Mouse (Mus musculus) c-Kit-negative CD71-positive TER-119-positive erythroid progenitor cells, embryonic 14.5 days (primary cell): ENCODE results near the gene Gpc6.

Source experiments
- DNase-seq: peaks from one replicate; pipeline ENCODE4 v3.0.0-alpha.2; 2013; ENCODE audit warnings: low read depth, low spot score

Gpc6 gene

DNA sequence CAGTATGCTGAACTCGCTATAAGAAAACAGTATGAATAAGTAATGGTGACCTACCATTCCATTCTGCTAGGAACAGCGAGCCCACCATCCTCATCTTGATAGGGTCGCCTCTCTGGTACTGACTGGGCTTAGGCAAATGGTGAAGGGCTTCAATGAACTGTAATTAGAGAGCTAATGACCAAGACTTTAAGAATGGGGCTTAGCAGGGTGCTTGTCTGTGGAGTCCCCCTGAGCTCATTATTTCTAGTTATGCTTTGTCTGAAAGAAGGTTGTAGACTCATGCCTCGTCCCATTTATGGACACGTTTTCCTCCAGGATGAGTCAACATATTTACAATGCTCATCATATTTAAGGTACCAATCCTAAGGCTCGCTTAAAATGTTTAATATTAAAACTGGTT lies 313.1 kb downstream of the Gpc6 start:
- no peak for DNase-seq

DNA sequence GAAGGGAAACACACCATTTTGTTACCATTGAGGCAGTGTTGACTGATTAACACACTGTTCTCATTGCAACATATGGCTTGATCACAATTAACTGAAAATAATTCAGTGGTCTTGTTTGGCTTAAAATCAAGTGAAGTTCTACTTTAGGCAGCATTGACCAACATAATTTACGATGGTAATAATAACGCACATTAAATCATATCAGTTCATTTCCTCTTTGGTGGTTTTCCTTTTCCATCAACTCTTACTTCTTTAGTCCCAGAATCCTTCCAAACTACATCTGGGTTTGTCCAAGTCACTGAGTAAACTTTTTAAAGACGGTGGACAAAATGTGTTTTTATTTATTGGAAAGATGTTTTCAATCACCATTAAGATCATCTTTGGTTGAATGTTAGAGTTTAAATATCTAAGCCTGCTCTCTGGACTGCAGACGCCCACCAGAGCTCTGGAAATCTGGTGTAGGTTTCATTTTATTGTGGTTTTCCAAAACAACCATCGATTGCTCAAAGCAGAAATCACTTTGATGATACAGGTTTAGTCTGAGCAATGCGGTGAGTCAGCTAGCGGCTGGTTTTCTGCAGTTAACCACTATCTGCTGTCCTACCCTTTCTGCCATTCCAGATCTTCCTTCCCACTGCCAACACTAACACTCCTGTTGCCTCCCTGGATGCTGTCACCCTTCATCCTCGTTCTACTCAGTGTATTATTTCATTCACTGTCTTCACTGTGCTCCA lies 314.7 kb downstream of the Gpc6 start:
- no peak for DNase-seq

DNA sequence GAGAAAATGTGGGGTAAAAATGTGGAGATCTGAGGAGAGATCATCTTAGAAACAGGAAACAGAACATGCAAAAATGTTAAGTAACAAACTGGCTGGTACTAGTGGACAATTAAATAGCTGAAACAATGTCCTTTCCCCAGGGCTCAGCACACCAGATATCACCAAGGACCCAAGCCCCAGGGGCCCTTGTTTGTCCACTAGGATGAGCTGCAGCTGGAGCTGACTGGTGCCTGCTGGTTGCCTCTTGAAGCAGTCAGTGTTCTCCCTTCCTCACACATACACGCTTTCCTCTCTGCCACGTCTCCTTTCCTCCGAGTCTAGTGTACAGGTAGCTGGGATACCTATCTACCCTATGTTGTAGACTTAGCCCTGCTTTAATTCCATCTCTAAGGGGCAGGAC lies 320.5 kb downstream of the Gpc6 start:
- DNase-seq, result no peak

DNA sequence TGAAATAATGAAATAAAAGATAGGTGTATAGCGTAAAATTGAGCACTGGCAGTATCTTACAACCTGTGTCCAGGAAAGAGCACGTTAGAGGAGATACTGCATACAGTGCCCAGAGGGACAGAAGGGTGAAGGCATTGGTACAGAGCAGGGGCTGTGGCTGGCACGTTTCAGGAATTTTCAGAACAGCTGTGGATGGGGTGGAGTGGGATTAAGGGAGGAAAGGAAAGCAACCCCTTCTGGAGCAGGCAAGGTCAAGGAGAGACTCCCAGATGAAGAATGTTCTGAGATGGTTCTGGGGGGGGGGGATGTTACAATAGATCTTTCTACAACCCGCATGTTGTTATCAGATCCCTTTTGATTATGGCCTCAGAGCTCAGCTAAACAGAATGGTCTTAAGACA lies 331.1 kb downstream of the Gpc6 start:
- DNase-seq, result no peak

DNA sequence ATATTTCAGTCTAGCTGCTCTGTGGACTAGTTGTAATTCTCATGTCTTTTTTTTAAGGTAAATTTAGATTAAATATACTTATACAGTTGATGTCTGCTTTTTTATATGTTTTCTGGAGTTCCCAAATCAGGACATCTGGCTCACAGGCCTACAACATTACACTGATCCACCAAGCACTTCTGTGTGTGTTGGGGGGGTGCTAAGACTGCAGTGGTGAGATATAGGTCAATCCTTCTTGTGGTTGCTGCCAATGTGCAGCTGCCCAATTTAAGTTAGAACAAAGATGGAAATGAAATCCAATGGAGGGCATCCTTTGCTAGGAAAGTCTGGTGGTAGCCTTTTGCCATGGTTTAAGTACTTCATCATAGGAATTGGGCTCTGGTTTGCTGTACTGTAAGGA lies 340.5 kb downstream of the Gpc6 start:
- no peak for DNase-seq

DNA sequence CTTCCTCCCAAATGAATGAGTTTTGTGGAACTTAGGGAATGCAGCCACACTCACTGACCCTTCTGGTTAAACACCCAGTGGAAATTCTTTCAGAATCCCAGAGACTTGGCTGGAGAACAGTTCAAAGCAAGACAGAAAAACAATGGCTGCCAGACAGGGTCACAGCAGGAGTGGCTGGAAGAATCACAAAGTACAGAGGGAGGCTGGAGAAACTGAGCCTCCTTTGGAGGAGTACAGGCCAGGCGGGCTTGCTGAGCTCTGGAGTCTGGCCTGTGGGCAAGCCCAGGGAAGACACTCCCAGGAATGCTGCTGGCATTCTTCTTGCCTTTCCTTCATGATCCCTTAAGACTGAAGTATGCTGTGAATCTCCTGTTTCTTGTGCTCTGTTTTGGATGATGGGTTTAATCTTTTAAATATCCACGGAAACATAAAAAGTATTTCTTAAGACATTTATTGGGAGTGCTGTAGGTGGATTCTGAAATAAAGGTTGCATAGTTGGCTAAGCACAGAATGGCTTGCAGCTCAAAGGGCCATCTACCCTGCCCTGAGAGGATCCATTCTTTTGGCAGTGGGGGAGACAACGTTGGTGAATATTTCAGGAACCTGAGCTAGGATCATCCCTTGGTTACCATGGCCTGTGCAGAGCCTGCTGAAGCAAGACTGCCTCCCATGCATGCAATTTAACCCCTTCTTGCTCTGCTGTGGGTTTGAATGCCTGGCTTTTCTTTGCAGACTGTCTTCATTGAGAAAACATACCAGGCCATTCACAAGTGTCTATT lies 342.9 kb downstream of the Gpc6 start:
- DNase-seq, result no peak

DNA sequence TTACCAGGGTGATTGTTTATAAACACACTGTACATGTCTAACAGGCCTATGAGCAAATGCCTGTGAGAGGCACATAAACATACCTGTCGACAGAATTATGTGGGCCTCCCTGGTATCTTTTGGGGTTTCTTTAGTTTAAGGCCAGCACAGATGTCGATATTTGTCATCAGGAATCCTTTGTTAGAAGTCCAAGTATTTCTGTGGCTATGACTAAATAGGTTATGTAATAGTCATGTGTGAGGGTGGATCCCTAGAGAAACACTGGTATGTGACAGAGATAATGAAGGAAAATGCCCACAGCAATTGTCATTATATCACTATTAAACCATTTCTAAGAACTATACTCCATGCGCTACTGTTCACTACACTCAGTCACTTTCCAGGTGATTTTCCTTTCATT lies 358.5 kb downstream of the Gpc6 start:
- no peak for DNase-seq

DNA sequence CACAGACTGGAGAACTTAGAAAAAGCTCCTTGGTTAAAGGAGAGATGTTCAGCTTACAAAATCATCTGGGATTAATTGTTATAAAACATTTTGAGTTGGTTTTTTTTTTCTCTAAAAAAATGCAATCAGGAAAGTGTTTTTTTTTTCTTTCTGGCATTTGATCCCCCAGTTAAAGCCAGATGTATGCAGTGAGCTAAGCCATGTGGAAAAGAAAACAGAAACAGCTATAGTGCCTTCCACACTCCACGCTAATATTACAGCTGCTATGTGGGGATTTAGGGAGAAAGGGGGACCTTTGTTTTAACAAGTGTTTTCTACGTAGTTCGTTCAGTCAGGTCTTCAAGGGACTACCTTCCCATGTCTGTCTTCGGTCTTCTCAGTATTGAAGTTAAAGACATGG lies 368.6 kb downstream of the Gpc6 start:
- DNase-seq, result no peak

DNA sequence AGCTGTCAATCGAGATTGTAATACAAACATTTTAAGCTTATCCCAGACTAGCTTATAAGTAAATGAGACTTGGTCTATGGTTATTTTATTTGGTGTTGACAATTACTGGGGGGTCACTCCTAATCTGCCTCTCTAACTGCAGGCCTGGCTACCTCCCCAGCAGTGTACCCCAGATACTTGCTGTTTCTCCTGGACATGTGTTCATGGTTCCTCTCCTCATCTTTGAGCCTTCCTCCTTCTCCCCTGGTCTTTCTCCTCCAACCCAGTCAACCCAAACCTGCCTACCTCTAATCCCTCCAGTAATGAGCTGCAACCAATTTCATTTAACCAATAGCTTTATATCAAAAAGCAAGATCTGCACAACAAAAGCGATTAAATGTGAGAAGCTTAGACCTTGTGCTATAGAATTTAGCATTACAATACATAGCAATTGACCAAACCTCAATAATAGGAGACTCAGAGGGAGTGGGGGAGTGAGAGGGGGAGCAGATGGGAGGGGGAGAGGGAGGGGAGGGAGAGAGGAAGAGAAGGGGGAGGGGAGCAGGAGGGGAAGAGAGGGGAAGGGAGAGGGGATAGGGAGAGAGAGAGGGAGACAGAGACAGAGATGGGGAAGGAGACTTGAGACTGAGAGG lies 371.2 kb downstream of the Gpc6 start:
- DNase-seq, result no peak

DNA sequence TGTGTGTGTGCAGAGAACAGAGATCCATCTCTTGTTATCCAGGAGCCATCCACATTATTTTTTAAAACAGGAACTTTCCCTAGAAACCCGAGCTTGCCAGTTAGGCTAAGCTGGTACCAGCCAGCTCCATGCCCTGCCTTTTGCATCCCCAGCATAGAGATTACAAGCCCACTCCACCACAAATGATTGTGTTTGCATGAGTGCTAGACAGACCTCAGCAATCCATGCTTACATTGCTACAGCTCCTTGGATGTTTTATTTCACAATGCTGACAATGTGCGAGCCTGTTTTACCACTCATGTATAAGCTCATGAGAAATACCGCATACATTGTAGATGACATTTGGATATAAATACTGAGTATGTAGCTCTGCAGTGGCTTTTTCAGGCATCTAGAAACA lies 375.9 kb downstream of the Gpc6 start:
- DNase-seq, result no peak

DNA sequence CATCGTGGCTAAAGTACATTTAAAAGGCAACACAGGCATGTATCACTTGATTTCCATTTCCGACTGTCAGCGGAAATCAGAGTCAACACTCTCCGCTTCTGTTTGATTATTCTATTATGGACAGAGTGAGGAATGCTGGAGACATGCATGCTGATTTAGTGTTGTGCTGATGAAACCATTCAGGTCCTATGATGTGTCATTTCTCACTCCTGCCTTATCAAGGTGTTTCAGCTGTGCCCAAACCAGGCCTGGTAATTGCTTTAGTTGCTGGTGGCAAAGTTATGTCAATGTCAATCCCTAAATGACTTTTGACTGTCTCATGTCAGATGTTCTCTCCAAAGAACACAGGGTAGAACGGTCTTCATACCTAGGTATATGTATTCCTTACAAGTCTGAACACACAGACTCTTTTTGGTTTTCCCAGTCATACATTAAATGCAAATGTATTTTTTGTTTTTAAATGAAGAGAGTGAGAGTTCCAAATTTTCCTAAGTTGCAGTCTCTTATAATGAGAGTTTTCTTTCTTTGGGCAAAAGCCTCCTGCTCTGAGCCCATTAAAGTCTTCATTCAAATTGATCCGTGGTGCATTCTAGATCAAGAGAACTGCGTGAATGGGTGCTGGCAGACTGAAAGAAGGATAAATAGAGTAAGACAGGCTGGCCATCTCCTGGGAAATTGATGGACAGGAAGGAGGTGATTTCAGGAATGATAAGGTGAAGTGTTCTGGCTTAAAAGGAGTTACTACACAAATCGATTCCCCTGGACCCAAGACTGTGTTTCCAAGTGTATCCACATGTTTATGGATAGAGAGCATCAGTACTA lies 379.0 kb downstream of the Gpc6 start:
- DNase-seq, result no peak

DNA sequence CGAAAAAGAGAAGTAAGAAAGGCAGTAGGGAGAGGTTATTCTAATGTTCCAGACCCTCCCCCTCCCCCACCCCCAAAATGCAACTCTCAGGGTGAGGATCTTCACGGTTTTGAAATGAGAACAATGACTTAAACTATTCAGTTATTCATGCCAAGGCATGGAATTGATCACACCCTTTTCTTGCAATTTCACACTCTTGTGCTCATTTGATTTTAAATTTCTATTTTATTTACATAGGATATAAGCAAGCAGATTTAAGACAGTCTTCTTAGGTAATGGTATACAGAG lies 379.6 kb downstream of the Gpc6 start:
- DNase-seq, result no peak

DNA sequence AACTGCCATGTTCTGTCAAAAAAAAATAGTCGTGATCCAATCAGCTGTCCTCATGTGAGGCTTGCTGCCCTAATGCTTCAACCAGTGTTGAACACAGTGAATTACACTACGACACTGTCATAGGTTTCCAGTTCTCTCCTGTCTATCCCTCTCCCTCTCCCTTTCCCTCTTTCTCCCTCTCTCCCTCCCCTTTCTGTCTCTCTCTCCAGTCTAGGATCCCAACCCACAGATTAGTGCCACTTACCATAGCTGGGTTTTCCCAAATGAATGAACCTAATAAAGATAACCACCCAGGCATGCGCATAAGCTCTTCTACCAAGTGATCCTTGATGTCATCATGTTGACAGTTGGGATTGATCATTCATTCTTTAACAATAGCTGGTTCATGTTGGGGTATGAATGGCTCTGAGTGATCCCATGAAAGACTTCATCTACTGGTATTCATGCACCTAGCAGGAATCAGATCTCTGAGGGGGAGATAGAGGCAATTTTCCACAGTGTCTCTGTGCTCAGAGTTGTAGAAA lies 384.9 kb downstream of the Gpc6 start:
- no peak for DNase-seq

DNA sequence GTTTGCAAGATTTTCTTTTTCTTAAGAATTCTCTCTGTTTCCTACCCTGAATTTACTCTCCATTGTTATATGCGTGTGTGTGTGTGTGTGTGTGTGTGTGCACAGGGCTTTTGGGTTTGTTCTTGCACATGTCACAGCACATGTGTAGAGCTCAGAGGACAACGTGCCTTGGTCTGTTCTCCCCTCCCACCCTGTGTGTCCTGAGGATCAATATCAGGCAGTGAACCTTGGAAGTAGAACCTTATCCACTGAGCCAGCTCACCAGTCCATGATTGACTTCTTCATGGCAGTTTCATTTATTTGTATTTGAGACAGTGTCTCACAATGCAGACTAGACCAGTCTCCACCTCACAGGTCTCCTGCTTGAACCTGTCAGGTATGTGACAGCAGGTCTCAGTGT lies 399.1 kb downstream of the Gpc6 start:
- DNase-seq, result no peak

DNA sequence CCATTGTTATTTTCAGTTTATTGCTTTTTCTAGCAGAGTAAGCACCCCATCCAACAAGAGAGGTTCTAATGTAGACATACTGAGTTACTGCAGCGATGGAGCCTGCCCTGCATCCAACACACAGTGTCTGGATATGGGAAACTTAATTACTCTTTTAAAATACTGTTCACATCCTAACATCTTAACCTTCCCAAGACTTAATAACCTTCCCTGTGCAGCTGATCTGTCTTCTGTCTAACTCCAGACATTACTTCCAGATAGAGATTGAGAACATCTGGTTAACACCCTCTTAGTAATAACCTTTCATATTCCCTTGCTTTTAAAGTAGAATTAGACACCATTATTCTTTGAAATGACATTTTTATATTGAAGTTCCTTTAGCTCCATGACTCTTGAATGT lies 407.1 kb downstream of the Gpc6 start:
- DNase-seq, result no peak

DNA sequence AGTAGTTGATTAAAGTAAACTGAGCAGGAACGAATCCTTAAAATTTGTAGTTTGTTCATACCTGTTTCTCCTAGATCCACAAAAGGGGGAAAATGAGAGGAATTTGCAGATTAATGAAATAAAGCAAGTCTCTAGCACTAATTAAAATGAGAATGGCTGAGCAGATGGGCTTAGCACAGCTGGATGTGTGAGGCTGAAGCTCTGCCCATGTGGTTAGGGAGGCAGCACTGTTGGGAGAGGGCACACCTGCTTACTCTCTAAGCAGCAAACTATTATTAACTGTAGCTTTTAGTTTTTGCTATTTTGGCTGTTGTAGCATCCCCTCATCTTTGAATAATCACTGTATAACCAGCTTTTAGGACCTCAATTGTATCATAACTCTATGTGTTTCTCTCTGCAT lies 412.2 kb downstream of the Gpc6 start:
- DNase-seq, result no peak

DNA sequence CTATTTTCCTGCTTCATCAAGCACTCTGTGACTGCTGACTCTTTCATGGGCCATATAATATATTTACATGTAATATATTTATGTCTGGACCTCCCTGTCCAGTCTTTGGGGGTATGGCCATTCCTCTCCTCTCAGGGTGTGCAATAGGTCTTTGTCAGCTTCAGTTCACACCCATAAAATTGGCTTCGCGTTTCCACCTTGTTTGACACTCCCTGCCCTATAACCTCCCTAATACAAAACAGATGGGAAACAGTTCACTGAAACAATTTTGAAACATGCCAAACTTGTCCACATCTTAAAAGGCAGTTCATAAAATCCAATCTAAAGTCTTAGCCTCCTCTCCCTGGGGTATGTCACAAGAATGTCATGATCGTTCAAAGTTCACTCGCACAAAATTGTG lies 415.4 kb downstream of the Gpc6 start:
- DNase-seq, result no peak

DNA sequence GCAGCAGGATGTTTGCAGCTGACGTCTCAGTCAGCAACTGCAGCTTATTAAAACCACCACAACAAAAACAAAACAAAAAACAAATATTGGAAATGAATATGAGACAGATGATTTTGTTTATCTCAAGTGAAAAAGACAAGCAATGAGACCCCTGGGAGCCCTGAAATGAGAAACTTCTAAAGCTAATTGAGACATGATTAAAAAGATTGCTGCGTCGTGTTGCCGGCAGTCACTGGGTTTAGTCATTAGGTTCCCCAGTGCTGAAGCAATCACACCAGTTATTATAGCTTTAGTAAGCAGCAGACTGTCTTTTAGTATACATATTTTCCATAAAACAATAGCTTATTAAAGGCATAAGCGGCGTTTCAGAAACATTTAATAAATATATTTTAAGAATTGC lies 419.4 kb downstream of the Gpc6 start:
- no peak for DNase-seq

DNA sequence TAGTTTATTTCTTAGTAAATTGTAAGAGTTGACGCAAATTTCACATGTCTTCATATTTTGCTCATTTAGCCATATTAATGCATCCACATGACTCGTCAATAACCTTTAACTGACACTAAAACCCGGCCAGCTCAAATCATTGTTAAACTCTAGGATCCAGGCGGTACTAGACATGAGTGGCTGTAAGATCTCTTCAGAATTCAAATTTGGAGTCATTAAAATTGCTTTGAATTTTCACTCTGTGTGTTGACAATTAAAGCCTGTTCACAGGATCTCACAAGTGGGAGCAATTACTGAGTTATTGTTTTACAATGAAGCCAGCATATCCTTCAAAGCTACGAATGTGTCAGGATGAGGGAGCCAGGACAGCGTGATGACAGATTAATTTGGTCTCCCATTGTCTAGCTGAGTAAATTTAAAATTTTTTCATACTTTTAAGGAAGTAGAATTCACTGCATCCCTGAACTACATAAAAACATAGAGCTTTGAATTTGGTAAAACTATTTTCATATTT lies 421.3 kb downstream of the Gpc6 start:
- no peak for DNase-seq

DNA sequence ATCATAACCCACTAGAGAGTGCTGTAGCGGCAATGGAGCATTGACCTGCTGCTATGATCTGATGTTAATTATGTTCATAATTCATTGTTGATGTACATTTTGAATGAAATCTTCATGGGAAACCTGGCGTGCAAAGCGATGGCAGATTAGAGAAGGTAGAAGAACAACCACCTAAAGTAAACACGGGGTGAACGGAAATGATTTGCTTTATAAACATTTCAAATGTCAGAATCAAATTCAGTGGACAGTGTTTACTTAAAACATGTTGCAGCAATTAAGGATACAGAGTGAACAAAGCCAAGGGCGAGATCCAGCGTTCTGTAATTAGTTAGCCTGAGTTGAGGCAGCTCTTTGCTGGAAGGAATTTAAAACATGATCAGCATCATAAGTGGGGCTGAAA lies 426.2 kb downstream of the Gpc6 start:
- DNase-seq, result no peak

DNA sequence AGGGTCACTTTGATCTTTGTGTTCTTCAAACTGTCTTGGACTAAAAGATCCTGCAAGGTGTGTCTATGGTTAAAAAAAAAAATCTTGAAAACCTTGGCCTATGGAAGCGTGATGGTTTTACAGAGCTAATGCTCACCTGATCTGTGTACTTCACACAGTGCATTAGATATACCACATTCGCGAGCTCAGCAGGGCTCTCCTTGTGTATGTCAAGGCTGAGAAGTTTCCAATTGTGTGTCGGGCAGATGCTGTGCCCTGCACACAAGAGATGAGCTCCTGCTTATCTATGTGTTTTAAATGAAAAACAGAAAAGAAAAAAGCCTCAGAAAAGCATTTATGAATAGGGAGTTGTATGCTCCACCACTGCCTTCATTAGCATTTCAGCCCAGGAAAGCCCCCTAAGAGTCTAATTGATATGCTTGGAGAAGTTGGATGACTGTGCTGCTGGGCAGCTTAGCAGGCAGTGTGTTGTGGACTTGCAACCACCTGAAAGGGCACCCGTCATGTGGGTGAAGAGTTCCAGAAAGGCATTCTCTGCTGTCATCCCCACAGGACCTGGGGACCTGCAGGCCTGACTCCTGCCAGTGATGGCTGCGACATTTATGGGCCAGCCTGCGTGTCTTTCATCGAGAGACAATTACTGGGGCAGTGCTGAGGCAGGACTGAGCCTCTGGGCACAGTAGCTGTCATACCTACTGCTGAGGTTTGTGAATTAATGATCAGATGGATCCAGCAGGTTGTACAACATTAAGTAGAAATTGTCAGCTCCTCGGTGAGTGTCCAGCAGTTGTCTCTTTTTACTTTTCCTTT lies 436.2 kb downstream of the Gpc6 start:
- DNase-seq, result no peak
